Mouse (Mus musculus): Measurements from ENCODE around the gene Zfand6.

Gene Zfand6

DNA sequence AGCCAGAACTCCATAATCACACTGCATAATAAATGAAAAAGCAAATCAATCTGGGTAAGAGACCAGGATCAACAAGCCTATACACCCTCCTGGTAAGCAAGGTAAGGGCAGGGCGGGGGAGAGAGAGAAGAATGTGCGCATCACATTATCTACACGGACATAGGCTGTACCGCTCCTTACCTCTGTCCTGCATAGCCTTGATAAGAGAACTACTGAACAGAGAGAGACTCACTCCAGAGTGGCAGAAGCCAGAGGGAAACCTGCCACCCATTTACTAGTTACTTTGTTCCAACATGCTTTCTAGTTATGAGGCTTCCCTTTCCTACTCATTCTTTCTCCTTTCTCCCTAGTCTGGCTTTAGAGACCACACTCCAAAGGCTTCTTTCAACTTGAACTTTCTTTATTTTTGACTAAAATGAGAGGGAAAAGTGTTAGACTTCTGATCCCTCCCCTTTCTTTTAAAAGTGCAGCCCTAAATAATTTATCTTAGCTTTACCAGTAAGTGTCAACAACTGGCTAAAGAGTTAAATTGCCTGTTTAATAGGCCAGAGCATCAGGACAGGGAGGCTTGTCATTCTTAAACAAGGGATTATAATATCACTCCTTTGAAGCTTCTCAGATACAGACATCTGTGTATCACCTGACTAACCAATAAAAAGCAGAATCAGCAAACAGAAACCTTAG, 38.3 kb downstream of the Zfand6 start:
- DNase-seq (ENCODE audit: low read depth, low spot score): peak; percentile 56

DNA sequence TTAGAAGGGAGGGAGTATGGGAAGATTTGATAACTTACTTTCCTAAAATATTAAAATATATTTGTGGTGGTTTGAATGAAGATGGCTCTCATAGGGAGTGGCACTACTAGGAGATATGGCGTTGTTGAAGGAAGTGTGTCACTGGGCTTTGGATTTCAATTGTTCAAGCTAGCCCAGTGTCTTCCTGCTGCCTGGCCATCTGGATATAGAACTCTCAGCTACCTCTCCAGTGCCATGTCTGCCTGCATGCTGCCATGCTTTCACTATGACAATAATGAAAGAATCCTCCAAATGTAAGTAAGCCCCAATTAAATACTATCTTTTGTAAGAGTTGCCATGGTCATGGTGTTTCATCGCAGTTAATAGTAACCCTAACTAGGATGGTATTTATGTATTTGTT, 40.7 kb downstream of the Zfand6 start:
- DNase-seq (ENCODE audit: low read depth, low spot score): no peak

DNA sequence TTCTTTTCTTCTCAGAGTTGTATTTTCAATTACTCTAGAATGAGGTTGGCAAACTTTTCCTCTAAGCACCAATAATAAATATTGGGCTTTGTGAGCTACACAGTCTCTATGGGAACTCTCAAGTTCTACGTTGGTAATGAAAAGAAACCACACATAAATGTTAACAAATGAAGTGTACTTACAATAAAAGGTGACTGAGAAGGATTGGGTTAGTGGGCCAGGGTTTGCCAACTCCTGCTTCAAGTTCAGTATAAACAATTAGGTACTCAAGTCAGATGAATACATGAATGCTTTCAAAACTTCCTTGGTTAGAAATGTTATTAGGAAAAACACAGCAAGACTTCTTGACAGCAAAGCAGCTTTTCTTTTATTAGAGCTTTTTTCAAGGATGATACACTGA, 43.5 kb downstream of the Zfand6 start:
- DNase-seq (ENCODE audit: low read depth, low spot score): no peak

DNA sequence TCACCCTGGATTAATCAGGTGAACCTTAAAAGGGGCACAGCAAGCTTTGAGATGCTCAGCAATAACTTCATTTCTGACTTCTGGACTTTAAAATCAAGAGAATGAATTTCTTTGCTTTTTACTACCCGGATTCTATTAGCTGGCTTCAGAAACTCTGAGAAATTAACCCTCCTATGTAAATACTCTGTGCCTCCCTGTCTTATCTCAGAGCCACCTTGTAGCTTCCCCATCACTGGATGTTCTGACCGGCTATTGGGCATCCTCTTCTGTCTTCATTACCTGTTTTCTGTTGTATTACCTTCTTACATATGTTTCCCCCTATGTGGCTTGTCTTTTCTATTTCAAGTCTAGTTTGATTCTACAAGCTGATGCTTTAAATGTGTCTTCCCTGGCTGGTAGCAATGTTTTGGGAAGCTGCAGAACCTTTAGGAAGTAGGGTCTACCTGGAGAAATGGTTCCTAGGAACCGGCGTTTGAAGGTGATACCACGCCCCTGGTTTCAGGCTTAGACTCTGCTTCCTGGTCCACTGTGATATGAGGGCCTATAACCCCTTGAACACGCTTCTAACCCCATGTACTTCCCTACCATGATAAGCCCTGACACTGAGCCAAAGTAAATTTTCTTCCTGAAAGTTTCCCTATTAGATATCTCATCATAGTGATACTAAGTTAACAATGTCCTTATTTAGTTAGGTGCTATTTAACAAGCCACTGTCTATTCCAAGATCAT, 46.3 kb downstream of the Zfand6 start:
- no peak for DNase-seq (ENCODE audit: low read depth, low spot score)

DNA sequence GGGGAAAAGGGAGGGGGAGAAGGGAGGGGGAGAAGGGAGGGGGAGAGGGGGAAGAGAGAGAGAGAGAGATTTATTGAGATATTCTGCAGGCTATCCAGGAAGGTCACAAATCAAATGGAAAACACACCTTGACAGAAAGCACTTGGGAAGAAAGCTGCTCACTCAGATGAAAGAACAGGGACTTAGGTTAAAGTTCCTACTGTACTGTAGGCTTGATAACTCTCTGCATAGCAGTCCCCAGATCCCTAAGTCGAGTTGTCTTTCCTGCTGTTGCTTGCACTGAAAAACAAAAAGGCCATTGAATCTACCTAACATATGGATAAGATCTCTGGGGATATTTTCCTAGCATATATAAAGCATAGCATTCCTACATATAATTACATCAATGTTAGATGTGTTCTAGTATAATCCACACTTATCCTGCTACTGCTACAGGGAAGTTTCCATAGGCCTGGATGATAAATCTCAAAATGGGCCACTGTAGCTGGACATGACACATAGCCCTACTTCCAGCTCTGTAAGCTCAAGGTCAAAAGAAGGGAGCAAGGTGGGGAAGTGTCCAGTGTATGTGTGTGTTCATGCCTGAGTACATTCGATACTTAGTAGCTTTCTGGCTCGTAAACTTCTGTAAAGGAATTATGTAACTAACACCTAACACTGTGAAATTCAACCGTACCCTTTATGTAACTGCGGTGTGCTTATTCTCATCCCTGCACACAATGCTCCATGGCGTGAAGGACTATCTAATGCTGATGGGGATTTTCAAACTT, 47.4 kb downstream of the Zfand6 start:
- DNase-seq (ENCODE audit: low read depth, low spot score): no peak

DNA sequence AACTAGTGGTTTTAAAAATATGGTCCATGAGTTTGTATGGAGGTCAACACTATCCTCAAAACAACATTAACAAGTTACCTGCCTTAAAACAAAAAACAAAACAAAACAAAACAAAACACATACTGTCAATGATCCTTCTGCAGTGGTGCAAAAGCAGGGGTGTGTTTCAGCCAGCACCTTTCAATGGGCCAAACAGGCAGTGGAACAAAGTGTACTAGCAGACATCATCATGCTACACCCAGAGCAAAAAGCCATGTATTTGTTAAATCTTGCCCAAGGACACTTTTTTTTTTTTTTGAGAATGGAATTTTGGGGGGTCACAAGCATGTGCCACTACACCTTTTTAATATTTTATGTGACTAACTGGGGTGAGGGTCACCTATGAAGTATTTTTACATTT, 52.8 kb downstream of the Zfand6 start:
- no peak for DNase-seq (ENCODE audit: low read depth, low spot score)

DNA sequence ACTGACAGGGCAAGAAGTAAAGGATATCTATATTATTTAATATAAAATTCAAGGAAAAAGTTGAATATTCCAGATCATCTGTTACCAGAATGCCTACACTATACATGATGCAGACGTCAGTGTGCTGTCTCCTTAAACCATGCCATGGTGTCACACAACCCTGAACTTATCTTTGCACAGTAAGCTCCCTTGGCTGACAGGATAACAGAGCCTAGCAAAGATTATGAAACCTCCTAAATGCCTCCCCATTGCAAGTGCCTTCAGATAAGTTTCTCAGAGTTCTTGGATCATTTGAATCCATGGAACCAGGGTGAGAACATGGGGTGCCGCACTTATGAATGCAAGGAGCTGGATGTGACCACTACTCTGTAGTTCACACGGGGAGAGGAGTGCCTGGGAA, 57.9 kb downstream of the Zfand6 start:
- no peak for DNase-seq (ENCODE audit: low read depth, low spot score)

DNA sequence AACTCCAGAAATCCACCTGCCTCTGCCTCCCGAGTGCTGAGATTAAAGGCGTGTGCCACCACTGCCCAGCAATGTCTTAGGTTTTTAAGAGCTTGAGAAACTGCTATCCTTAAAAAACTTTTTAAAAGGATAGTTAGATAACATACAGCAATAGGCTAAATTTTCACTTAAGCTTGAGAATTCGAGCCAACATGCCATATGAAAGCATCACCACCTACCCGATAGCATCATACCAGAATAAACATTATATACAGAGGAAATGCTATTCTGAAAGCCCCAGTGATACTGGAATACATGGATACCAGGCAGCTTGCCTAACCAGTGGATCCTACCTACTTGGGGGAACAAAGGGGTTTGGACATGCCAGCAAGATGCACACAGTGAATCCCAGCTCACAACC, 66.0 kb downstream of the Zfand6 start:
- DNase-seq (ENCODE audit: low read depth, low spot score): no peak

DNA sequence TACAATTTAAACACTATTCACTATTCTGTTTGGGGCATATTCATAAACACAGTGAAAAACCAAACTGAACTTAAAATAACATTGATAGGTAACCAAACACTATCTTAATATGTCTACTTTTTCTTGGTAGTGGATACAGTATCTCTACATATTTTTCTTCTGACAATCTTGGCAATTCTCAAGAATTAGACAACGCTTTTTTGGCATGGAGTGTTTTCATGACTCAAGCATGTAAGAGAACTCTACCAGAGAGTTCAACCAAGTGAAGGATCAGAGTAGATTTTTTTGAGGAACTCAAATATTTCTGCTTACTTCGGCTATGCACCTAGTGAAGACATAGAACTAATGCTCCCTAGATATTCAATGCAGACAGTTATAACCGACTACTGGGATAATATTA, 68.8 kb downstream of the Zfand6 start:
- DNase-seq (ENCODE audit: low read depth, low spot score): no peak

DNA sequence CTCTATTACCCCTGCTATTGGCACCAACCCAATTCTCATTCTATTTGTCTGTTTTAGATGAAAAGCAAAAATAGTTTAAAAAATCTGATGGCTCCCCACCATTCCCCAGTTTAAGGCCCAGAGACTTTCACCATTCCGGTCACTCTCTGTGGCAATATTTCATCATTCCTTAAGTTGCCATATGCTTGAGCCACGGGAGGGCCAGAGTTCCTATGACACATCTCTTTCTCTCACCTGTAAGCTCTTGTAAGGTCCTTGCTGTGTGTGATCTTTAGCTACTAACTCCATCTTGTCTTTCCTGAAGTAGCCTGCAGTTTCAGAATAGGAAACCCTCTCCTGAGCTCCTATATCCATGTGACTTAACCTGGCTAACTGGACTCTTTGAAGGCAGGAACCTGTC, 70.8 kb downstream of the Zfand6 start:
- DNase-seq (ENCODE audit: low read depth, low spot score): no peak

DNA sequence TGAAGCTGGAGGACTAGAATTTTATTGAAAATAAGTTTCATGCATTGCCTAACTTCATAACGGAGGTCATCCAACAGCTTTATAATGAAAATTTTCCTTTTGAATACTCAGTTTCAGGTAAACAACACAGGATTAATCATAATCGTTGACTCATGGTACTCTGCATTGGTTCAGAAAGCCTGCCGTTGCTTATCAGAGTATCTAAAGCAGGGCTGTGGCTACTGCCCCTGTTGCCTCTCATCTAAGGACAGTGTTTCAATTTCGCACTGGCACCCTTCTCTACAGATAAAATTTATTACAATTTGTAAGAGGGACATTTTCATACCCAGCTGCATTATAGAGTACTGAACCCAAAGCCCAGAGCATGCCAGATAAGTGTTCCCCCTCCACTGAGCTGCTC, 77.3 kb downstream of the Zfand6 start:
- DNase-seq (ENCODE audit: low read depth, low spot score): no peak

DNA sequence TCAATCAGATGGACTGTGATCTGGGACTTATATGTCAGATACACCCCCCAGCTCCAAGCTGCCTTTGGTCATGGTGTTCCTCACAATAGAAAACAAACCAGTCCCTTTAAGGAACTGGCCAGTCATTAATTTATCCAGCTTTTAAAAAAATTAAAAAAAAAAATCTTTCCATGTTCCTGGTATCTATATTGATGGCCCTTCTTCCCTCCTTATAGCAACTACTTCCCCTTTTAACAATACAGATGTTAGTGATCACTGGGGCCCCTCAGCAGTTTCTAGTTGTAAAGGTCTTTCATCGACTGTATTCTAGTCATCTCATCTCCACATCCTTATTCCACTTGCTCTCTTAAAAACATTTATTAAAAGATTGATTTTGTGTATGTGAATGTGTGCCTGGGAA, 78.2 kb downstream of the Zfand6 start:
- no peak for DNase-seq (ENCODE audit: low read depth, low spot score)

DNA sequence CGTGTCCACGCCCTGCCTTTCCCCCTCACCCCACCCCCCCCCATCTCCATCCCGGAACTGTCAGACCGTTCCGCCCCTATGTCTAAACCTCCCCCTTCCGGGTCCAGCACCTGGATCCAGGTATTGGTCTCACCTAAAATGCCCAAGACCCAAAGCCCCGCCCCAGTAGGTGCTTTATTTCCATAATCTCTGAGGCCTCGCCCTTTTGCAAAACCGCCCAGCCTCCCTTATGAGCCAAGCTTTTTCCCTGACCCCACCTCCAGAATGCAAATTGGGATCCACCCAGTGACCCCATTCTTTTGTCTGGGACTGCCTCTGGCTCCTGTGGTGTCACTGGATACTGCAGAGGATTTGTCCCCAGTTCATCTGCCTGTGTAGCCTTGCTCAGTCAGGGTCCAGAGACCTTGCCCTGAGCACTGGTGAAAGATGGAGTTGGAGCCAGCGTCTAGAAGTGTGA, 83.4 kb downstream of the Zfand6 start, which contains the start of gene Fah:
Gene Fah, minus strand, starts transcription at position 430 of the 457 bp plus-strand sequence.
- peak; percentile 95 for DNase-seq (ENCODE audit: low read depth, low spot score)

DNA sequence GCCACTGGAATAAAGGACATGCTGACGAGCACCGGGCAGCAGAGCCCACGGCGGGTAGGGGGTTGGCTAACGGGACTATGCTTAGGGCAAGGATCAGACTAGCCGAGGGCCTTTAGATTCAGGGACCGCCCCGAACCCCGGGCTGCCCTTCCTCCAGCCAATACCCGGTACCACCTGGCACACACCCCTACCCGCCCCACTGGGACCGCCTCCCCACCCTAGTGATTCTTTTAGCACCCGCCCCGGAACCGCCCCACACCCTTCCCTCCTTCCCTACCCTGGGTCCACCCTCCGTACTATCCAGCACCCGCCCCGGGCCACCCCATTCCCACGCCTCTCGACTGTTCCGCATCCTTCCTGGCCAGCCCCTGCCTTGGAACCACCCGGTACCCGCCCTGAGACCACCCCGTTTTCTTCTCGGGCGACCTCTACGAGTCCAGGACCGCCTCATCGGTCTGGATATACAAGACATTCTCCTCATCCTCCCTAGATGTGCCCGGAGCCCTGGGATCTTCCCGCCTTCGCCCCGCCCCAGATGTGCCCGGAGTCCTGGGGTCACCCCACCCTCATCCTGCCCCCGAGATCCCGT, 84.0 kb downstream of the Zfand6 start:
- peak; percentile 91 for DNase-seq (ENCODE audit: low read depth, low spot score)

DNA sequence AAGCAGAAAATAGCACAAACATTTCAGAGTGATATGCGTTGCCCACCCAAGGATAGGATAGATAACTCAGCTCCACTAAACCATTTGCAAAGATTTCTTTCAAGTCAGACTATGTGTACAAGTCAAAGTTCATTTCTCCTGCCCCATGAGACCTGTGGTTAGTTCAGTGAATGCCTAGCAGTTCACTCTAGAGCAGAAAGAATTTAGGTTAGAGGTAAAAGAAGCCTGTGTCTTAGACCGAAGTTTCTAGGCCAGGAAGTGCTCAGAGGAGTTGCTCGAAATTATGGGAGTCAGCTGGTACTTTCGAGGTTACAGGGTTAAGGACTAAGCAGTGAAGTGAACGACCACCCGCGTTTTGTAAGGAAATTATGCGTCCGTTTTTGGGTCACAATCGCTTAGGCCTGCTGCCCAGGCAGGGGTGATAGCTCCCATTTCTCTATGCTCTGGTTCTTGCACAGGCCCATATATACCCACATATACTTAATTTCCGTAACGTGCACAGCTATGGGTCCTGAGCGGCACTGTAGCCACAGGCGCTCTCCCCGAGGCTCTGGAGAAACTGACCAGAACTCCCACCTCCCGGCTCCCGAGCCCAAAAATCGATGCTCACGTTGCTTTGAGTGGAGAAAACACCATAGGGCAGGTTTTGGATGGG, 84.6 kb downstream of the Zfand6 start:
- DNase-seq (ENCODE audit: low read depth, low spot score): no peak

DNA sequence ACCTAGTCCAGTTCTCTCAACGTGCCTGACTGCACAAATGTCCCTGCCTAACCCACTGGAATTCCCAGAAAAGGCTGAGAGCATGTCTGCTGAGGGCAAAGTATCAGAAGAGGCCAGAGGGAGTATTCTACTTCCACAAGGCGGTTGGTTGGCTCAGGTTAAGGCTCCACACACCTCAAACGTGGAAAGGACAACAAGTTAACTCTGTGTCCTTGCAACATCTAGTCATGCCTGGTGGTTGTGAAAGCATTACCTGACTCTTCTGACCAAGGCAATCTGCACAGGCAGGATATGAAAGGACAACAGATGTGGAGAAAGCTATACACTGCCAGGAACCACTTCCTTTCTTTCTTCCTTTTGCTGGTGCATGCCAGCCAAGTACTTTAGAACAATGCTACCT, 85.3 kb downstream of the Zfand6 start:
- DNase-seq (ENCODE audit: low read depth, low spot score): no peak

DNA sequence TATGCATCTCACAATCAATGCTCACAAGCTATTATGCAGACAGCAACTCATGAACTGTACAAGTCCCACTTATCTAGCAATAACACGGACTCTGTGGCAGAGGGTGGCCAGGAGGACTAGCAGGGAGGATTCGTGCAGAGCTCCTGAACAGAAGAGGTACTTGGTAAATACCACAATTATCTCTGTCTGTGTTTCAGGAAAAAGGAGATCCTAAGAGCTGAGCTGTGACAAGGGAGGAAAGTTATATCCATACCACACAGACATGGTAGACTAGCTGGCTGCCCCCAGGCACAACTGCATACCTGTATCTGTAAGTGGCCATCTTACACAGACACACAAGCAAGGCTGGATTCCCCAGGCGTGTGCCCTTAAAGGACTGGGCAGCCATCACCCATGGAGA, 88.4 kb downstream of the Zfand6 start:
- DNase-seq (ENCODE audit: low read depth, low spot score): no peak

DNA sequence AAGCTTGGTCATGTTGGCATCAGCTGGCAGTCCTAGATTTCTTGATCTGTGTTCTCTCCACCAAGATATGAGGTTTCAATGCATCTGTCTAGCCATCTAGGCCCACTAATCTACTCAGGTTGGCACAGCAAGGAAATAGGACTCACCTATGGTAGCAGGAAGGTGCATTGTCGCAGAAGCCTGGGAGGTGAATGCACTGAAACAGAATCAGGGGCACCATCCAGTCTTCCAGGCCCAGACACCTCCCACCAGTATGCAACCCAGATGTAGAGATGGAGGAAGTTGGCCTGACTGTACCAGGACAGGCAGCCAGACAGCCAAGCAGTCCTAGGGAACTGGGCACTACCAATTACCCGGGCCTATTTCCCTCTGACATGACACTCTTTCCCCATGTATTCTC, 89.1 kb downstream of the Zfand6 start:
- no peak for DNase-seq (ENCODE audit: low read depth, low spot score)

DNA sequence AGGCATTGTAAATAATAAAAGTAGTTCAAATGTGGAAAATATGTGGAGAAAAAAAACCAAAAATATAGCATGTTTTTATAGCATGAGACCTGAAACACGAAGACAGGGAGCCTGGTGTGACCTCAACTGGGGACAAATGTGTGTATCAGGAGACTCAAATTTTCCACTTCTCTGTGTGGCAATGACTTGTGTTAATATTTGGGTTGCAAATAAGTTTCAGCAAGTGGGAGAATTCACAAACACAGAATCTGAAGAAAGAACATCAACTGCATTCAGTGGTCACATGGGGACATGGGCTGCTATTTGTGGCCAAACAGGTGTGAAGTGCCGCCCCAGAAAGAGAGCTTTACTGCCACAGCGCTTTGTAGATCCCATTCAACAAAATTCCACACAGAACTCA, 93.1 kb downstream of the Zfand6 start:
- DNase-seq (ENCODE audit: low read depth, low spot score): no peak

DNA sequence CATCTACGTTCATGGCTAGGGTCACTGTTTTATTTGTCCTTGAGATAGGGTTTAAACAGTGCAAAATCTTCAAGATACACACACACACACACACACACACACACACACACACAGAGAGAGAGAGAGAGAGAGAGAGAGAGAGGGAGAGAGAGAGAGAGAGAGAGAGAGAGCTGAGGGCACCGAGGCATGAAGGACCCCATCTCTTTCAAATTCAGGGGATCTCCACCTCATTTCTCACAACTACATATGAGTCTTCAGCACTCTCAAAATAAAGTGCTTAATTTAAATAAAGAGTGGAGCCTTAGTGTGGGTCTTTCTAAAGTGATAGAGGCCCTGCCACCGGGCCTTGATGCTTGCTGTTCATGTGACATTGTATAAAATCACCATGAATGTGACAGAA, 93.8 kb downstream of the Zfand6 start:
- no peak for DNase-seq (ENCODE audit: low read depth, low spot score)

DNA sequence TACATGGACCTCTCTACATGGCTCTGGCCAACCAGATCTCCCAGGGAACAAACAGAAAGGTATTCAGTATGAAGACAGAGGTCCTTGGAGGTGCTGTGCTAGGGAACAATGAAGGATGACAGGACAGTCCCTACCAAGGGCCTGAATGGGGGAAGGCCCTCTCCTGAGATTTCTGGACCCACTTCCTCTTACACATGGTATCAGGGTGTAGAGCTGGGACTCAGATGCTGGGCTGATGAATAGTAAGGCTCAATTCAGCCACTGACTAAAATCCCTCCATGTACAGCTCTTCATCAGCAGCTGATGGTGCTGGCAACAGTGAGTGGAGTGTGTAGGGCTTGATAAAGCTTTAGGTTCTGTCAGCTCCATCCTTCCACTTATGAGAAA, 94.8 kb downstream of the Zfand6 start:
- no peak for DNase-seq (ENCODE audit: low read depth, low spot score)

All from ZHBTc4 (cell line).